Mouse (Mus musculus) intestine, embryonic 16.5 days (tissue): ENCODE data around the gene Pakap. TPM values are rescaled to one million over a fixed set of nuclear protein-coding genes. Genes with fewer than 3 reads are reported as not detected.

Source experiments
- ATAC-seq: fragments of 200-750 bp; cut with Nextera tagmentation; 2 replicates; pipeline ENCODE4 v1.8.0; 2017; ENCODE audit warnings: moderate TSS enrichment, moderate library complexity
- H3K27ac ChIP-seq: fragments of 300-500 bp; sonication (generic); 2 replicates; pipeline ENCODE4 v1.5.1; 2014; ENCODE audit warnings: mild to moderate bottlenecking, low read length
- H3K27me3 ChIP-seq: fragments of 300-500 bp; sonication (generic); replicated peaks from 2 replicates; pipeline ENCODE4 v1.6.1; 2014; ENCODE audit warnings: low read length, control low read depth, mixed read lengths; ENCODE audit not compliant: control insufficient read depth, insufficient read depth
- H3K36me3 ChIP-seq: fragments of 300-500 bp; sonication (generic); 2 replicates; pipeline ENCODE4 v1.6.1; 2014; ENCODE audit warnings: low read length, control low read depth; ENCODE audit not compliant: control insufficient read depth, insufficient read depth
- H3K4me1 ChIP-seq: fragments of 300-500 bp; sonication (generic); 2 replicates; pipeline ENCODE4 v1.6.1; 2014; ENCODE audit warnings: low read length, control low read depth, mixed read lengths; ENCODE audit not compliant: control insufficient read depth, insufficient read depth
- H3K4me2 ChIP-seq: fragments of 300-500 bp; sonication (generic); 2 replicates; pipeline ENCODE4 v1.6.1; 2014; ENCODE audit warnings: low read depth, low read length, control low read depth
- H3K4me3 ChIP-seq: fragments of 300-500 bp; sonication (generic); 2 replicates; pipeline ENCODE4 v1.5.1; 2014; ENCODE audit warnings: mild to moderate bottlenecking, low read length
- H3K9ac ChIP-seq: fragments of 300-500 bp; sonication (generic); 2 replicates; pipeline ENCODE4 v1.6.1; 2014; ENCODE audit warnings: low read depth, low read length
- H3K9me3 ChIP-seq: fragments of 300-500 bp; sonication (generic); 2 replicates; pipeline ENCODE4 v1.6.1; 2016; ENCODE audit warnings: low read length, control low read depth; ENCODE audit not compliant: control insufficient read depth
- WGBS: fragments of 180-500 bp; shearing (Covaris S2); extraction: QIAGEN DNeasy Blood & Tissue Kit; methylation state at CpG from one replicate; pipeline ENCODE4 v1.1.7; 2014; 5-methylcytosine and 5-hydroxymethylcytosine counted together
- polyA plus RNA-seq: library from polyadenylated mRNA; unstranded; fragments of >200 nt; fragmentation: Nextera tagmentation; extraction: Ambion mirVana; gene quantifications from 2 replicates; pipeline ENCODE4 v1.2.1, GENCODE M21; 2015

Pakap gene
- polyA plus RNA-seq, 1 experiment from 2014 or later, result 22.0 TPM

- Histone ChIP-seq H3K9ac (no peak overlapping the region), H3K4me1 (peaks cover 20% of the 10 kb centered on the region), H3K27me3 (peaks cover 11% of the 10 kb centered on the region), H3K4me3 (no peak overlapping the region), H3K36me3 (no peaks in the 10 kb centered on the region), H3K9me3 (no peaks in the 10 kb centered on the region), H3K27ac (no peak overlapping the region), H3K4me2 (no peak overlapping the region)
- WGBS, result 16% methylated on average over 20 of the region's 20 CpGs
- no peak for ATAC-seq
Measured at GRCm38 (mm10) chr4:57780833-57781641, 213.1 kb downstream of the Pakap start.

GRCm38 (mm10) chr4:57781994-57782393 is 214.0 kb downstream of the Pakap start:
- ATAC-seq, result peak; percentile 79
- under 1% methylated on average over 26 of the region's 26 CpGs for WGBS
- H3K4me2 ChIP-seq, result peak overlapping the region; percentile 81

DNA sequence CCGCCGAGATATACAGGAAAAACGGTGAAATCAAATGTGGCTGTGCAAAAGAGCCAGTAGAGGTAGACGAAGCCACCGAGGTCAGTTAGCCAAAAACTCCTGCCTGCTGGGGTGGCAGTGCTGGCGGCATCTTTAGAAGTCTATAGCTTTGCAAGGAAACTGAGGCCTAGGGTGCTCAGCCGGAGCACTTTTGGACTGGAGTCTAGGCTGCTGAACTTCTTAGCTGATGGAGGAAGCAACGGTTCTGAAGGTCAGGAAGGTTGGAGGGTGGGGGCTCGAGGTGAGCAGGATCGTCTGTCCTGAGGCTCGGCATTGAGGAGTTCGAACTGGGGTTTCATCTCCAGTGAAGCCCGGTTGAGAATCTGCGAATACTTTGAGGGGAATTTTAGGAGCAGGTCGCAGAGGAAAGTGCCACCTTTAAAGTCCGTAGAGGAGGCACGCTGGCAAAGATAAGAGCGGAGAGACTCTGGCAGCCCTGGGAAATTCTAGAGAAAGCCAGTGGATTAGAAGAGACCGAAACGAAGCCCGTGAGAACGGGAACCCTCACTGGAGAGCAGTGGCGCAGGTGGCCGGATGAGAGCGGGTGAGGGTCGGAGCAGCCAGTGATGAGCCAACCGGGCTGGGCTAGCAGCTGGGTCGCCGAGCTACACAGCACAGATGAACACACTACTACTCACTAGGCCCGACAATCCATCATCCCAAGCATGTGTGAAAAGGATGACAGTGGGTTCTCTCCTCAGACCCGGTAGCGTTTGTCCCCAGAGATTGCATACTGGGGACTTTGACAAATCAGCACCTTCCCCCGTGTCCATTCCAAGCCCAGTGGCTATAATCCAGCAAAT is 214.8 kb downstream of the Pakap start:
- no peaks in the 10 kb centered on the region for H3K9me3 ChIP-seq
- 9% methylated on average over 33 of the region's 33 CpGs for WGBS
- H3K4me3 ChIP-seq, result peak overlapping the region; percentile 52
- peak overlapping the region; percentile 49 for H3K9ac ChIP-seq
- peaks cover 11% of the 10 kb centered on the region for H3K27me3 ChIP-seq
- H3K36me3 ChIP-seq, result no peaks in the 10 kb centered on the region
- peaks cover 20% of the 10 kb centered on the region for H3K4me1 ChIP-seq
- ATAC-seq, result 0 out of 2 replicates have a peak, but pooled peaks have one; percentile 36
- no peak overlapping the region for H3K27ac ChIP-seq
- peak overlapping the region; percentile 81 for H3K4me2 ChIP-seq

More at GRCm38 (mm10) chr4:57781994-57782393, 214.0 kb downstream of the Pakap start:
- Histone ChIP-seq H3K27ac (no peak overlapping the region), H3K4me1 (peaks cover 20% of the 10 kb centered on the region), H3K4me3 (peak overlapping the region; percentile 52), H3K9me3 (no peaks in the 10 kb centered on the region), H3K27me3 (peaks cover 11% of the 10 kb centered on the region), H3K36me3 (no peaks in the 10 kb centered on the region), H3K9ac (peak overlapping the region; percentile 49; the same call in 1 of the 2 replicates)

GRCm38 (mm10) chr4:57783391-57783770 is 215.4 kb downstream of the Pakap start:
- Histone ChIP-seq H3K36me3 (no peaks in the 10 kb centered on the region), H3K27ac (no peak overlapping the region), H3K4me1 (peaks cover 20% of the 10 kb centered on the region), H3K9me3 (no peaks in the 10 kb centered on the region), H3K9ac (no peak overlapping the region), H3K27me3 (peaks cover 11% of the 10 kb centered on the region), H3K4me3 (peak overlapping the region; percentile 52), H3K4me2 (no peak overlapping the region)
- WGBS, result 37% methylated on average over 9 of the region's 9 CpGs
- no peak for ATAC-seq

DNA sequence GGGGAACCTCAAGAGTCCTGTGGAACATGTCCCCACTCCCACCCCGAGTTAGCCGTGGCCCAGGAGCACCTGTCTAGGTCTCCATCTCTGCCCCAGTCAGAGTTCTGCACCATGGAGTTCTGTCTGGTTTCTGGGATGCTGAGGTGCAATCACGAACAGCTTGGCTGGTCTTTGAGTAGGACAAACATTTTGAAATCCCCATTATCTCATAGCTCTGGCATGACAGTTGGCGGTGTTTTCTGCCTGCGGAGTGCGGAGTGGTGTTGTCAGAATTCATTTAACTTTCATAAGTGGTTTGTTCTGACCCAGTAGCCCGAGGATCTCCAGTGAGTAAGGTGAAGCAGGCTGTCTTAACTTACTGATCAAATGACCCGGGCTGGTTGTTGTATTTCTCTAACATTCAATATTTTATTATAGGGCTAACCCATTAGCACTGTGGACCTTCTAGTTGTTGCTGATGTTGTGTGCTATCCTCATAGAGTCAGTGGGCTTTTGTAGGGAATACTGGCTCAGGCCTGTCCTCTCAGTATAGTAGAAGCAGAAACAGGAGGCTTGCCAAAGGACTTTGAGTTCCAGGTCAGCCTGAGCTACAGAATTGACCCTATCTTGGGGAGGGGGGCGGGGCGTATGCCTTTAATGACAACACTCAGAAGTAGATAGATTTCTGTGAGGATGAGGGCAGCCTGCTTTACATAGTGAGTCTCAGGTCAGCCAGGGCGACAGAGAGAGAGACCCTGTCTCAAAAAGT is 216.0 kb downstream of the Pakap start:
- no peak for ATAC-seq
- H3K27ac ChIP-seq, result no peak overlapping the region
- H3K9ac ChIP-seq, result no peak overlapping the region
- no peaks in the 10 kb centered on the region for H3K36me3 ChIP-seq
- H3K4me2 ChIP-seq, result no peak overlapping the region
- H3K4me3 ChIP-seq, result no peak overlapping the region
- peaks cover 20% of the 10 kb centered on the region for H3K4me1 ChIP-seq
- 70% methylated on average over 11 of the region's 11 CpGs for WGBS
- H3K9me3 ChIP-seq, result no peaks in the 10 kb centered on the region
- H3K27me3 ChIP-seq, result peaks cover 11% of the 10 kb centered on the region

- 0 out of 2 replicates have a peak, but pooled peaks cover 2% of the 10 kb centered on the region for H3K4me1 ChIP-seq
- no peak overlapping the region for H3K27ac ChIP-seq
- H3K9ac ChIP-seq, result no peak overlapping the region
- no peak overlapping the region for H3K4me3 ChIP-seq
- ATAC-seq, result no peak
- no peak overlapping the region for H3K4me2 ChIP-seq
- 57% methylated on average over 5 of the region's 5 CpGs for WGBS
- H3K36me3 ChIP-seq, result no peaks in the 10 kb centered on the region
- H3K9me3 ChIP-seq, result no peaks in the 10 kb centered on the region
- H3K27me3 ChIP-seq, result no peaks in the 10 kb centered on the region; the same call in 1 of the 2 replicates
Measured at GRCm38 (mm10) chr4:57788709-57789108, 220.7 kb downstream of the Pakap start.

- H3K4me3 ChIP-seq, result no peak overlapping the region
- H3K36me3 ChIP-seq, result no peaks in the 10 kb centered on the region
- no peak overlapping the region for H3K4me2 ChIP-seq
- H3K9ac ChIP-seq, result no peak overlapping the region
- H3K27me3 ChIP-seq, result no peaks in the 10 kb centered on the region
- H3K4me1 ChIP-seq, result peaks cover 4% of the 10 kb centered on the region; the same call in 1 of the 2 replicates
- ATAC-seq, result no peak
- no peak overlapping the region for H3K27ac ChIP-seq
- H3K9me3 ChIP-seq, result no peaks in the 10 kb centered on the region
Measured at GRCm38 (mm10) chr4:57789118-57789517, 221.1 kb downstream of the Pakap start.

DNA sequence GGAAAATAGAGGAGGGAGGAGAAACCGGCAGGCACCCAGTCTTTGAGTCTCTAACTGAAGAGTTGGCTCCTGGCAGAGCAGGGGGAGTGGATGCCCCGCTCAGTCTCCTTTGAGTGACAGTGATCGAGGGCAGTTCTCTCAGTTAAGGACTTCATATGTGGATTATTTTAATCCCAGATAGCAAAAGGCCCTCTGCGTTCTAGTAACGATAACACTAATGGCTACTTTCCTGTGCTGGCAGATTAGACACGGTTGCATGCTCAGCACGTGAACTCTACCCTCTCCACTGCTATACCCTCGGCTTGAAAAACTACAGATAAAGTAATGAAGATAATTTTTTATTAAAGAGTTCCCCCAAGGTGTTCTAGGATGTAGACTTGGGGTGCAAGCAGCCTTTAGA is 226.0 kb downstream of the Pakap start:
- no peak overlapping the region for H3K9ac ChIP-seq
- 55% methylated on average over 8 of the region's 8 CpGs for WGBS
- H3K9me3 ChIP-seq, result no peaks in the 10 kb centered on the region
- peaks cover 23% of the 10 kb centered on the region; the same call in 1 of the 2 replicates for H3K4me1 ChIP-seq
- H3K27me3 ChIP-seq, result no peaks in the 10 kb centered on the region
- H3K4me3 ChIP-seq, result no peak overlapping the region
- no peak for ATAC-seq
- no peak overlapping the region for H3K27ac ChIP-seq
- H3K4me2 ChIP-seq, result no peak overlapping the region
- no peaks in the 10 kb centered on the region for H3K36me3 ChIP-seq

GRCm38 (mm10) chr4:57794547-57794946 is 226.6 kb downstream of the Pakap start:
- Histone ChIP-seq H3K4me2 (no peak overlapping the region), H3K27ac (no peak overlapping the region), H3K9me3 (no peaks in the 10 kb centered on the region), H3K4me3 (no peak overlapping the region), H3K27me3 (no peaks in the 10 kb centered on the region), H3K4me1 (peaks cover 23% of the 10 kb centered on the region; the same call in 1 of the 2 replicates), H3K9ac (no peak overlapping the region), H3K36me3 (no peaks in the 10 kb centered on the region)
- no peak for ATAC-seq
- 22% methylated on average over 3 of the region's 3 CpGs for WGBS
